Mouse (Mus musculus): Measurements from ENCODE around the gene Trim14.
"Not testable (repeated sequence)": the region's sequence is repeated elsewhere in the genome, so short reads cannot be mapped to it uniquely, and the experiment has no call there.

Gene Trim14

DNA sequence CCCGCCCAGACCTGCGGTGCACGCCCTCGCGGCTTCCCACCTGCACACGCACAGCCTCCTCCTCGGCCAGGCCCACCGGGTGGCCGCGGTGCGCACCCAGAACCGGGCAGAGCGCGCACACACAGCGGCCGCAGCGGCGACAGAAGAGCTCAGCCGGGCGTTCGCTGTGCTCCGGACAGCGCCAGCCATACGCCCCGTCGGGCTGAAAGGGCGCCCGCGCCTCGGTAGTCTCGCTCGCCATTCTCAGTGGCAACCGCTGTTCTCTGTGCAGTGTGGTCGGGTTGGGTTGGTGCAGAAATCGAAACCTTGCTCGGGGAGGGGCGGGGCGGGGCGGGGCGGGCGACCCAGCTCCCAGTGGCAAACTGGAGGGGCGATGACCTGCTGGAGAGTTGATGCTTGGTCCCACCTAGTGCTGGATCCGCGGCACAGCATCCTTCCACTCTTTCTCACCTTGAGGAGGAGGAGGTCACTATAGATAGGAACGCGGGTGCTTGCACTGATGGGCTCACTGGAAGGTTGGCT, at the start of gene Trim14:
TSS of gene Trim14 (minus strand) at position 302 of the 522 bp plus-strand sequence.
- DNase-seq = no peak

DNA sequence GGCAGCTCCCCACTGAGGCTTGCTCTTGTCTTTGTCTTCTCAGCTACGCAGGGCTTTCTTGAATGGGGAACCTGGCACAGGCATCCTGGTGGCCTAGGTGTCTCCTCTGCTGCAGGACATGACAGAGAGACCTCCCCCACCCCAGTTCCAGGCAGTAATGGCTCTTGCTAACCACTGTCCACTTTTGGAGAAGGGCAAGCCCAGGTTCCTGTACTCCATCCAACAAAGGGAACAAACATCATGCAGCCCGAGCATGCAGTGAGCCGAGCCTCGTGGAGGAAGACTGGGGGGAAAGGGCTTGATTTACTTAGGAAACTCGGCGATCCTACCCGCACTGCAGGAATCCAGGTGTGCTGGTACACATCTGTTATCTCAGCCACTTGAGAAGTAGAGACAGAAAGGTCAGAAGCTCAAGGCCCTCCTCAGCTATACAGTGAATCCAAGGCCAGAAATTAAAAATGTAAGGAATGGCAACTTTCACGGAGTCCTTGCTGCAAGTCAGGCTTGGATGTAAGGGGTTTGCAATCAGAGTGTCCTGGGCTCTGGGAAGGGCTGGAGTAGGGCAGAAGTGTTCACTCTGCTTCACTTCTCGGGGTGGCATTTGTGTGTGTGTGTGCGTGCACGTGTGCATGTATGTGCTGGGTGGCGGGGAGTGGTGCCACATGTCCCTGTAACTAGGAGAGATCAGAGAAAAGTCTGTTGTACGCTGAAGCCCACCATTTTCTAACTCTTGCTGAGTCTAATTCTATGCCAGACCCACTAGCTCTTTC, 49.3 kb upstream of the Trim14 start:
- DNase-seq = no peak

DNA sequence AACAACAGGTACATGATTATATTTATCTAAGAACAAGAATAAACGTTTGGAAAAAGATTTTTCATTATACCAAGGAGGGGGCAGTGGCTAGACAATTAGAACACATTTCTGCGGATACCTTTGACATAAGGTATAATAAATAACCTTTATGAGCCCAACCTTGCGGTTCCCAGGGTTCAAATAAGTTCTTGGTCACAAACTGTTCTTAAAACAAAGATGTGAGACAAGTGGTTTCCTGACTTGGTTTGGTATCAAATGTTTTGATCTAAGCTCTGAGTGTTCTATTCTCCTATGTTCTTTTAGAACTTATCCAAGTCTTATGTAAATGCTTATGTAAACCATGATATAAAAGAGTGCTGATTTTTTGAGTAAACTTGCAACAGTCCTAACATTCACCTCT, 48.6 kb upstream of the Trim14 start:
- DNase-seq = not testable (repeated sequence)

DNA sequence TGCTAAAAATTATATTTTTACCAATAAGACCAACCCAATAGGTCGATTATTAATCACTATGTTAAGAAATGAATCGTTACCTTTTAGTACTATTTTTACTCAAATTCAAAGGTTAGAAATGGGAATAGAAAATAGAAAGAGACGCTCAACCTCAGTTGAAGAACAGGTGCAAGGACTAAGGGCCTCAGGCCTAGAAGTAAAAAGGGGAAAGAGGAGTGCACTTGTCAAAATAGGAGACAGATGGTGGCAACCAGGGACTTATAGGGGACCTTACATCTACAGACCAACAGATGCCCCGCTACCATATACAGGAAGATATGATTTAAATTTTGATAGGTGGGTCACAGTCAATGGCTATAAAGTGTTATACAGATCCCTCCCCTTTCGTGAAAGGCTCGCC, 48.1 kb upstream of the Trim14 start:
- DNase-seq = not testable (repeated sequence)

DNA sequence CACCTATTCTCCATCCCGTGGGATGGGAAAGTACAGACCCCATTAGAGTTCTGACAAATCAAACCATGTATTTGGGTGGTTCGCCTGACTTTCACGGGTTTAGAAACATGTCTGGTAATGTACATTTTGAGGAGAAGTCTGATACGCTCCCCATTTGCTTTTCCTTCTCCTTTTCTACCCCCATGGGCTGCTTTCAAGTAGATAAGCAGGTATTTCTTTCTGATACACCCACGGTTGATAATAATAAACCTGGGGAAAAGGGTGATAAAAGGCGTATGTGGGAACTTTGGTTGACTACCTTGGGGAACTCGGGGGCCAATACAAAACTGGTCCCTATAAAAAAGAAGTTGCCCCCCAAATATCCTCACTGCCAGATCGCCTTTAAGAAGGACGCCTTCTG, 46.1 kb upstream of the Trim14 start:
- DNase-seq = not testable (repeated sequence)

DNA sequence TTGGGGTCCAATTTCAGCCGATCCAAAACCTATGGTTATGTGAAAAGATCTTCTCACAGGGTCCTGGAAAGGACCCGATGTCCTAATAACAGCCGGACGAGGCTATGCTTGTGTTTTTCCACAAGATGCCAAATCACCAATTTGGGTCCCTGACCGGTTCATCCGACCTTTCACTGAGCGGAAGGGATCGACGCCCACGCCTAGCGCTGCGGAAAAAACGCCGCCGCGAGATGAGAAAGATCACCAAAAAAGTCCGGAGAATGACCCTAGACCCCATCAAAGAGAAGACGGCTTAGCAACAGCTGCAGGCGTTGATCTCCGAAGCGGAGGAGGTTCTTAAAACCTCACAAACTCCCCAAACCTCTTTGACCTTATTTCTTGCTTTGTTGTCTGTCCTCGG, 45.6 kb upstream of the Trim14 start:
- DNase-seq = not testable (repeated sequence)

DNA sequence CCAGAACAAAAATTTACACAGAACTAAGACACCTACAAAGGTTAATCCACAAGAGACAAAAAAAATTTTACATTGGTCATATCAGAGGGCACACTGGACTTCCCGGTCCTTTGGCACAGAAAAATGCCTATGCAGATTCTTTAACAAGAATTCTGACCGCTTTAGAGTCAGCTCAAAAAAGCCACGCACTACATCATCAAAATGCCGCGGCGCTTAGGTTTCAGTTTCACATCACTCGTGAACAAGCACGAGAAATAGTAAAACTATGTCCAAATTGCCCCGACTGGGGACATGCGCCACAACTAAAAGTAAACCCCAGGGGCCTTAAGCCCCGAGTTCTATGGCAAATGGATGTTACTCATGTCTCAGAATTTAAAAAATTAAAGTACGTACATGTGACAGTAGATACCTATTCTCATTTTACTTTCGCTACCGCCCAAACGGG, 44.9 kb upstream of the Trim14 start:
- DNase-seq = not testable (repeated sequence)

DNA sequence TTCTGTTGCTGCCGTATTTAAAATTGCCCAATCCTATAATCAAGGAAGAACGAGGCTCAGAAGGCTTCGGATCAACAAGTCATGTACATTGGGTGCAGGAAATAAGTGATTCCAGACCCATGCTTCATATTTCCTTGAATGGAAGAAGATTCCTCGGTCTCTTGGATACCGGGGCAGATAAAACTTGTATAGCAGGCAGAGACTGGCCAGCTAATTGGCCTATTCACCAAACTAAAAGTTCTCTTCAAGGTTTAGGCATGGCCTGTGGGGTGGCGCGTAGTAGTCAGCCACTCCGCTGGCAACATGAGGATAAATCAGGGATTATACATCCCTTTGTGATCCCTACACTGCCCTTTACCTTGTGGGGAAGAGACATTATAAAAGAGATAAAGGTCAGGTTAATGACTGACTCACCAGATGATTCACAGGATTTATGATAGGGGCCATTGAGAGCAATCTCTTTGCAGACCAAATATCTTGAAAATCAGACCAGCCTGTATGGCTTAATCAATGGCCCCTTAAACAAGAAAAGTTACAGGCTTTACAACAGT, 42.9 kb upstream of the Trim14 start:
- DNase-seq = not testable (repeated sequence)

DNA sequence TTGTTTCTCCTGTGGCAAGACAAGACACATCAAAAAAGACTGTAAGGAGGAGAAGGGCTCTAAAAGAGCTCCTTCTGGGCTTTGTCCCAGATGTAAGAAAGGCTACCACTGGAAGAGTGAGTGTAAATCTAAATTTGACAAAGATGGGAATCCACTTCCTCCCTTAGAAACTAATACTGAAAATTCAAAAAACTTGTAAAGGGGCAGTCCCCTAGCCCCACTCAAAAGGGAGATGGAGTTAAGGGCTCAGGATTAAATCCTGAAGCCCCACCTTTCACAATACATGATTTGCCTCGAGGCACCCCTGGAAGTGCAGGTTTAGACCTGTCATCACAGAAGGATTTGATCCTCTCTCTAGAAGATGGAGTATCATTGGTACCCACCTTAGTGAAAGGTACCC, 42.3 kb upstream of the Trim14 start:
- DNase-seq = no peak

DNA sequence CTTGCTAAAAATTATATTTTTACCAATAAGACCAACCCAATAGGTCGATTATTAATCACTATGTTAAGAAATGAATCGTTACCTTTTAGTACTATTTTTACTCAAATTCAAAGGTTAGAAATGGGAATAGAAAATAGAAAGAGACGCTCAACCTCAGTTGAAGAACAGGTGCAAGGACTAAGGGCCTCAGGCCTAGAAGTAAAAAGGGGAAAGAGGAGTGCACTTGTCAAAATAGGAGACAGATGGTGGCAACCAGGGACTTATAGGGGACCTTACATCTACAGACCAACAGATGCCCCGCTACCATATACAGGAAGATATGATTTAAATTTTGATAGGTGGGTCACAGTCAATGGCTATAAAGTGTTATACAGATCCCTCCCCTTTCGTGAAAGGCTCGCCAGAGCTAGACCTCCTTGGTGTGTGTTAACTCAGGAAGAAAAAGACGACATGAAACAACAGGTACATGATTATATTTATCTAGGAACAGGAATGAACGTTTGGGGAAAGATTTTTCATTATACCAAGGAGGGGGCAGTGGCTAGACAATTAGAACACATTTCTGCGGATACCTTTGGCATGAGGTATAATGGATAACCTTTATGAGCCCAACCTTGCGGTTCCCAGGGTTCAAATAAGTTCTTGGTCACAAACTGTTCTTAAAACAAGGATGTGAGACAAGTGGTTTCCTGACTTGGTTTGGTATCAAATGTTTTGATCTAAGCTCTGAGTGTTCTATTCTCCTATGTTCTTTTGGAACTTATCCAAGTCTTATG, 39.8 kb upstream of the Trim14 start:
- DNase-seq = not testable (repeated sequence)

DNA sequence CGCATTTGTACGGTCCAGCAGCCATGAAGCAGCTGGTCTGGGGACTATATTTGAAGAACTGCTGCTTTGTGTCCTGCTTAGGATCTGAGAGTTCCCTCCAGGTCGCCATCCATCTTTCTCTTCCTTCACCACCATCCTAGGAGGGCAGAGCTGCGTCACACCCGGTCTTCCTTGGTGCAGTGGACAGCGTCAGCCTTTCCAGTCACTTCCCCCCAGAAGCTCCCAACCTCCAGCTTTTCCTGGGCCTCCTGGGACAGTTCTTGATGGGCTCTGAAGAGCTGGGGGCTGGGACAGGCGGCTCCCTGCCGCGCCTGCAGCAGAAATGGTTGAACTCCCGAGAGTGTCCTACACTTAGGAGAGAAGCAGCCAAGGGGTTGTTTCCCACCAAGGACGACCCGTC, 38.9 kb upstream of the Trim14 start:
- no peak for DNase-seq

DNA sequence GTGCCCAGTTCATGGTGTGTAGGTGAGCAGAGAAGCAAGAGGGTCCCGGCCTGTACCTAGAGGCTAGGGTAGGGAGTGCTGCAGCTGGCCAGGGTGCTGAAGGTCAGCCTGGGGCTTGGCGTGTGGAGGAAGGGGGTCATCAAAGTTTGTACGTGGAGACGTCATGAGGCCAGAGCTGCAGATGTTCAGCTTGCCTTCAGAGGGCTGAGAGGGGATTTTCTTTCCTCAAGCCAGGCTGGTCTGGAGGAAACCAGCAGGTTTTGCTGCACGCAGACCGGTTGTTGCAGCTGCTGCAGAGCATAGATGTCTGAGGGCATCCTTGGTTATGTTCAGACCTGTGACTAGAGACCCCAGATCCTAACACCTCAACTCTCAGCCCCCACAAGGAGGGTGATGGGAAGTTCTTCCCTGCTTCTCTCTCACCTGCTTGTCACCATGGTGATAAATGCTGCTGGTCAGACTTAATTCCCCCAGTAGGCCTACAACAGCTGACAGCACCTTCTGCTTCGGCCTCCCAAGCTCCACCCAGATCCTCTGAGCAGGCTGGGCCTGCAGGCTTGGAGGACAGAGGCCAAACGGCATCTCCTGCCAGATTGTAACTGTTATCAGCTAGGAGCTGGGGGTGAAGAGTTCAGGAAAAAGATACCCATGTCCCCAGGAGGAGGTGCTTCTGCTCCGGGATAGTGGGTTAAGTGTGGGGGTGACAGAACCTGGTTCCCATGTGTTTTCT, 38.2 kb upstream of the Trim14 start:
- DNase-seq = no peak

DNA sequence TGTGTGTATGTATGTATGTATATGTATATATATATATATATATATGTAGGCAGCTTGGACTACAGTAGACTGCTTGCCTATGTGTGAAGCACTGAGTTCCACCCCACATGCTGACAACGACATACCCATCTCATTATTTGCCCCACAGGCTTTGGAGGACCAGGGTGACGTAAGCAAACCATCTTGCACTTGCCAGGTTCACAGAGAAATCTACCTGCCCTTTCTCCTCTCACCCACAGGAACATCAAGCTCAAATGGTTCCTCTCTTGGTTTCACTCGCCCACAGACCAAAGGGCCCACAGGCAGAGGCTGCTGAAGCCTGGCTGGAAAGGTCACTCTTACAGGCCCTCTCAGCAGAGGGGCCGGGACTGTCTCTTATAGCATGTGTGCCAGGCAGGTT, 36.7 kb upstream of the Trim14 start:
- no peak for DNase-seq

DNA sequence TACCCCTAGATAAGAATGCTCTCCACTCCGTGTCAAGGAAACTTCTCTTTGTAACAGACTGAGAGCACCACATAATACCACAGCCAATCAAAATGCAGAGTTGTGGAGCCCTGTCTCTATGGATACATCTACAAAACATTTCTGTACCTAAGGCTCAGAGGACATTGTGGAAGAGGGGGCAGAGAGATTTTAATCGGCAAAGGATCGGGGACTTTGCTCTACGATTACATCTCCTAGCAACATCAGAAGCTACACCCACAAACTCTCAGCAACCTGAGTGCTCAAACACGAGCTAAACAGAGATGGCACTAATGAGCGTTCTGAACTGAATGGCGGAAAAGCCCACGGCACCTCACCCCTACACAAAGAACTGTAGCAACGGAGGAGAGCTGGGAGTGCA, 35.8 kb upstream of the Trim14 start:
- DNase-seq = no peak

DNA sequence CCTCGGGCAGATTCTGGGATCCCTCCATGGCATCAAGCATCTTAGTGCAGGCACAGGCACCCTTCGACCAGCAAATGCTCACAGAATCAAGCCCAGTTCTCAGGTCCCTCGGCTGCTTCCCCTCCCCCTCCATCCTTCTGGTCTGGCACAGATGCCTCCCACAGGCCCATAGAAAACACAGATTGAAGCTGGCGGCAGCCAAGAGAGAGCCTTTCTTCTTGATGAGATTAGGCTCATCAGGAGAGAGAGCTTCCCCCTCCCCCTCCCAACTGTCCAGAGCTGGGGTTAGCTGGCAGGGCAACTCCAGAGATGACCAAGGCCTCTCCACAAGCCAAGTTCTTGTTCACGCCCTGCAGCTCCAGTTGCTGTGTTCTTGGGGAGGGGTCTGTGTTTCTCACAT, 33.7 kb upstream of the Trim14 start:
- peak; percentile 80 for DNase-seq

DNA sequence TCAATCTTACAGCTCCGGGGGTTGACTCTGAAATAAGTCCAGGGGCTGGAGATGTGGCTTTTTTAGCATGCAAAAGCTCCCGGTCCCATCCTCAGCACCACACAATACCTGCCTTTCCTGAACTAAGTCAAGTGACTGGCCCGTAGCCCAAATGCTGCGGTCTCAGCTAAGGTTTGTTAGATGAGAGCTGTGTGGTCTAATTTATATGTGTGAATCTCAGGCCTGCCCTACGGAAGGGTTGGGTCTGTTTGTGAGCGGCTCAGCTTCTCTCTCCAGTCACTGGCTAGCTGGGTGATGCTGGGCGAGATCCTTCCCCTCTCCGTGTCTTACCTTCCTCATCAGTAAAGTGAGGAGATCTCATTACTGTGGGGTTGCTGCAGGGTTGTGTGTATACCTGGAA, 32.2 kb upstream of the Trim14 start:
- DNase-seq = no peak

DNA sequence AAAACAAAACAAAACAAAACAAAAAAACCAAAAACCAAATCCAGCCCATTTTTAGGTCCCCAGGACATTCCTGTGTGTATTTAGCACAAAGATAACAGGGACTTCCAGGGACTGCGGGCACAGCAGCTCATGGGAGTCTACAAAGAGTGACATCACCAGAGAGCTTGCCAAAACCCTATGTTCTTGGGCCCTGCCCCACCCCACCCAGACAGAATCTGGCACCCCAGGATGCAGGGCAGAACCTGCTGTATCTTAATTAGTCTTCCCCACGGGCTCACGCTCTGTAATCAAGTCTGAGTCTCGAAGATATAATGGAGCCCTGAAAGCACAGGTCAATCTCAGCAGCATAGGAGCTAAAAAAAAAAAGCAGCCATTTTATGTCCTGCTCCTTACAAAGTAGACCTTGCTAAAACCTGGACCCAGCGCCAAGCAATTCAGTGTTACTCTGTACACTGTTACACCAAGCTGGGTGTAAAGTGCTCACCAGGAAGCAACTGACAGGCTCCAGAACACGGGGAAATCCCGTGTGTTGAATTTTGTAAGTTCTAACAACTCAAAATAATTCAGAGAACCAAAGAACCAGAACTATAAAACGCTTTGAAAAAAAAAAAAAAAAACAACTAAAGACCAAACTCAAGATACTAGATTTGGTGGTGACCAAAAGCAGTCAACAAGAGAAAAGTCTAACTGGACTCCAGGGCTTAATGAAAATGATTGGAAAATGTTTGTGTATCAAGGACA, 31.2 kb upstream of the Trim14 start:
- DNase-seq = no peak

DNA sequence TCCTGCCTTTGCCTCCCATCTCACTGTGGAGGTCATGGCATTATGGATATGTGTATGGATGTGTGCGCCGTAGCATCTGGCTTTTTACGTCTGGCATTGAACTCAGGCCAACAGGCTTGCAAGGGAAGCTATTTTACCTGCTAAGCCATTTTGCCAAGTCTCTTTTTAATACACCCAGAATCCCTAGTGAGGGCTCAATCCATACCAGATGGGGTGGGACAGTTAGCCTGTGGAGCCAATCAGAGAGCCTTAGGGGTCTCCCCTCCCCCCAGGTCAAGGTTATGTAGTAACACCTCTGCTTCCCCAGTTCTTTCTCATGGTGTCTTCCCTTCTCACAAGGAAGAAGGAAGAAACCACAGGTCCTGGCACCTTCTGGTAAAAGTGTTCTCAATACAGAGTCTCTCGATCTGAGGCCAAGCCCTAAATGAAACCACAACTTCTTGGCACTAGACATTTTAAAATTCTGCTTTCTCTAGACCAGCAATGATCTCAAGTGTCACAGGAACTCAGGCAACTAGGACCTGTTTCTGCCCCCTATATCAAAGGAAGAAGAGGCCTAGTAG, 29.5 kb upstream of the Trim14 start:
- no peak for DNase-seq

DNA sequence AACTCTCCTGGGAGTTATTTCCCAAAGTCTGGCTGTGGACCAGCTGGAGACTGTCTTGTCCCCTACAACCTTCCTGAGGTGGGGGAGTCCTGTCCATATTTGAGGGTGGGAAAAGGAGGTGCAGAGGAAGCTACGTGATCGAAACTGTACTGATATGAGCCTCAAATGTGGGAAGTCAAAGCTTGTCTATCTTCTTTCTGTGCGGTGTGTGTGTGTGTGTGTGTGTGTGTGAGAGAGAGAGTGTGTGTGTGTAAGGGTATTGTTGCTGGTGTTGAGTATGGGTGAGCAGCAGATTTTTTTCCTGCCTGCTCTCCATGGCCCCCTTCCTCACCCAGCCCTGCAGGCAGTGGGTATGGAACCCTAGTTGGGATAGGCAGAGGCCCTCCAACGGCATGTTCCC, 28.3 kb upstream of the Trim14 start:
- DNase-seq = no peak

DNA sequence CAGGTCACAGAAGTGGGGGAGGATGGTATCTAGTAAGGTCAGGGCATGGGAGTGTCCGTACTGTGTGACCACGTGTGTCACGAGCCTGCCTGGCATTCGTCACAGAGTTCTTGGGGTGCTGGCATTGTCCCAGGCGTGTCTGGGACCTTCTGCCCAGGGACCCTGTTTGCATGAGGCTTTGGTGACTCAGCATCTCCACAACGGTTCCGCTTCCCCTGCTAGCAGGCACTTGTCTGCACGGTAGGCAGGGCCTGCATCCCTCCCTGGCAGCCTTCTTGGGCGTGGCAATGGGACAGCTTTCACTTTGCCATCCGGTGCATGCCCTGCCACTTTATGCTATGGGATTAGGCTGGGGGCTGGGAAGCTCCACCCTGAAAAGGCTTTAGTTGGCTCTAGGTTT, 27.9 kb upstream of the Trim14 start:
- no peak for DNase-seq

DNA sequence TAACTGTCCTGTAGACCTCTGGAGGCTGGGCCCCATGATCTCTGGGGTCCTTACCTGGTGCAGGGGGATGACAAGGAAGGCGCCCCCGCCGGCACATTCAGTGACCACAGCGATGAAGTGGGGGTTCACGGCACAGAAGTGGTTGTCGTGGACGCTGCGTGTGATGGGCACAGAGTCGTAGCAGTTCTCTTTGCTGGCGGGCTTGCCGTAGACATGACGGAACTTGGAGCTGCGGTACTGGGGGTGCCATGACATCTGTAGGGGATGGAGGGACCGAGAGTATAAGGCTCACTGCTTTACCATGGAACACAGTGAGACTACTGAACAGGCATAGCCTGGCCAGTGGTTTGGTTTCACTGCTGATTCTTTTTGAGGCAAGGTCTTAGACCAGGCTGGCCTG, 26.9 kb upstream of the Trim14 start:
- DNase-seq = peak; percentile 9

DNA sequence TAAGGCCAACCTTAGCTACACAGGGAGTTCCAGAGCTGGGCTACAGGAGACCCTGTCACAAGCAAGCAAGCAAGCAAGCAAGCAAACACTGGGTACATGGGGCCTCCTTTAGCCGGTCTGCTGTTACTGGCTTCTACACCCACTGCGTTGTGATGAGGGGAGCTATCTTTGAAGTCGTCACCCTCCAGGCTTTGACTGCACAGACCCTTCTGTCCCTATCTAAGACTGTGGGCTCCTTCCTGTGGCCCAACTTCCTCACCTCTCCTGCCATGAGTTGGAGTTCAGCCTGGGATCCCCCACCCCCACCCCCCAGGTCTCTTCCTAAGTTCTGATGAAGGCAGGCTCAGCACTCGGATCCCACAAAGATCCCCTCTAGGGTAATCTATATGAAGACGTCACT, 26.1 kb upstream of the Trim14 start:
- no peak for DNase-seq
